Mouse (Mus musculus) cerebellum, adult (tissue): ENCODE data around the gene Rpn2.

Experiments used
- ATAC-seq: cut with Nextera tagmentation; 2 replicates; pipeline ENCODE4 v1.9.2; 2017; ENCODE audit warnings: mild to moderate bottlenecking, moderate library complexity, mixed read lengths; ENCODE audit not compliant: insufficient number of reproducible peaks, low FRiP score, low TSS enrichment

Rpn2 gene

DNA sequence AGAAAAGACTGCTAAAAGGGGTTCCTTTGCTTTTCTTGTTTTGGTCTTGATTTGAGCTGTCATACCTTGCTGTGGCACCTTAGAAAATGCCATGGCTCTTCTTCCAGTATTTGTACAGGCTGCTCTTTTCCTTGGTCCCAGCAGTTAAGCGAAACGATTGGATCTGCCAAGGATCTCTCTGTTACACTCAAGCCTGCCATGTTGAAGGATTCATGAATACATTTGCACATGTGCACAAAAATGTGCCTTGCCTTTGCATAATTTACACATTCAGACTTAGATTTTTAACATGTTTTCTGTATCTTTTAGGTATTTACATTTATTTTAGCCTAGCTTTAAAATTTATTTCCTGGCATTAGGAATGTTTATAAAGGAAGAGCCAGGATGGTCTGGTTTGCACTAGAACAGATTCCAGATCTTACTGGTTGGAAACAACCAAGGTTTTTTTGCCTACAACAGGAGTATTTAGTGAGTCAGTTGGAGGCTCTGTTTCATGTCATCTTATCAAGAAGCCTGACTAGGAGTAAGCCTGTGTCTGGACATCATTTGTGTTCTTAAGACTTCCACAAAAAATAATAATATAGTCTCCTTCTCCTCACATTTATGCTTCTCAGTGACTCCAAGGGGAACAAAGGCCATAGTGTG lies 29.6 kb downstream of the Rpn2 start:
- ATAC-seq, result no peak

DNA sequence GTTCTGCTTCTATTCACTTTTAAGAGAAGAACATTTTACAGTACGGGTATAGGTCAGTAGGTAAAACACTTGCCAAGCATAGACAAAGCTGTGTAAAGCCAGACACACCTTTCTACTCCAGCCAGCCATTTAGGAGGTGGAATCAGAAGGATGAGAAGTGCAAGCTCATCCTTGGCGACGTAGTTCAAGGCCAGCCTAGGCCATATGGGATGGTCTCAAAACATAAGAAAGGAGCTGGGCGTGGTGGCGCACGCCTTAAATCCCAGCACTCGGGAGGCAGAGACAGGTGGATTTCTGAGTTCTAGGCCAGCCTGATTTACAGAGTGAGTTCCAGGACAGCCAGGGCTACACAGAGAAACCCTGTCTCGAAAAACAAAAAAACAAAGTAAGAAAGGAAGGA lies 30.8 kb downstream of the Rpn2 start:
- ATAC-seq, result no peak

DNA sequence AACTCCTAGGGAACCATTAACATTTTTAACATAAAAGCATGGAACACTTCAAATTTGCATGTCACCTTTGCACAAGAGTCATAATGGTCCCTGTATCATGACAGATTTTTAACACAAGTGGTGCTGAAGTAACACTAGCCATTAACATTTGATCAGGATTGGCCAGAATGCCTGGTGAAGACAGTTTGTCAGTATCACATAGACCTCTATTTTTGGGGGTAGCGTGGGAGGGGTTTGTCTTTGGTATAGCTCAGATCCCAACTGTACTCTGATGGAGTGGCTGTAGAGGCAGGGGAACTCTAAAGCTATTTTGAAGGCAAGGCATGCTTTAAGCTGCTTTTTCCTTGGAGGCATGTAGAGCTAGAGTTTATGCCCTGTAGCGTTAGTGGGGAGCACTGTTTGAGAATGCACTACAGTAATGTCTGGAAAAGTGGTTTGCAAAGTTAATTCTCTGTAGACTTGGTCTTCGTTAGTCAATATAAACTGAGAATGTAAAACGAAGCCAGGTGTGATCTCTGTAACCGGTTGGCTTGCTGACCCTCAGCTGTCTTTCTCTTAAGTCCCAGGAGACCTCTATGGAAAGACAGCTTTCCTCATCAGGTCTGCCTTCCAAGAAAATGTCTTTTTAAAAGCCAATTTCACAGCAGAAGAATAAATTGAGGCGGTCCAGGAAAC lies 32.3 kb downstream of the Rpn2 start:
- ATAC-seq, result no peak

DNA sequence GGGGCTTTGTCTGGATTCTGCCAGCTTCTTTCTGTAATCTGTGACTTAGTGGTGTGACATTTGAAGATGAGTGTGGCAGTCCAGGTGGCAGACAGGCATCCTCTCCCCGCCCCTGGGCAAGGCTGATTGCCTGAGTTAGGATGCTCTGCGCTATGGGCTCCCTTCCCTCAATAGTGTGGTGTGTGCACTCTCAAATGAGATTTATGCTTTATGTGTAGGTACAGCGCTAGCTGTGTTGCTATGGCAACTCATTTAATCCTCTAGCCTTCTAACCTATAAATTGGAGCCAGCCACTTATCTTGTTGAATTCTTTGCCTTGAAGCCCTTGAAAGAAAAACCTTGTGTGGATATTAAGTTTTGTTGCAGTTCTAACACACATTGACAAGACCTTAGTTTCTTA lies 34.9 kb downstream of the Rpn2 start:
- no peak for ATAC-seq

DNA sequence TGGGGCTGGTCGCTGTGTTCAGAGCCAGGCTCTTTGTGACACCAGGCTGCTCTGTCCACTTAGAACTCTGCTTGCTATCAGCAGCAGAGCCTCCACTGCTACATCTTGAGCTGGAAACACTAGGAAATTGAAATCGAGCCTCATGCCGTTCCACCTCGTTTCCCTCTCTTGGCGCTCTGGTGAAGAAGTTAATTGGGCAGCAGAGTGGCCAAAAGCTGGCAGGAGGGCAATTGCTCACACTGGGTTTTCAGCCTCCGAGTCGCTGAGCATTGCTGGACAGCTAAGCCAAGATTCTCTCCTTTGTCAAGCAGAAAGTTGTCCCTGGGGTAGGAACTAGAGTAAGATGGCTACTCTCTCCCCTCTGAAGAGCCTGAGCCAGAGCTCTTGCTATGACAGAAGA lies 35.5 kb downstream of the Rpn2 start:
- no peak for ATAC-seq

DNA sequence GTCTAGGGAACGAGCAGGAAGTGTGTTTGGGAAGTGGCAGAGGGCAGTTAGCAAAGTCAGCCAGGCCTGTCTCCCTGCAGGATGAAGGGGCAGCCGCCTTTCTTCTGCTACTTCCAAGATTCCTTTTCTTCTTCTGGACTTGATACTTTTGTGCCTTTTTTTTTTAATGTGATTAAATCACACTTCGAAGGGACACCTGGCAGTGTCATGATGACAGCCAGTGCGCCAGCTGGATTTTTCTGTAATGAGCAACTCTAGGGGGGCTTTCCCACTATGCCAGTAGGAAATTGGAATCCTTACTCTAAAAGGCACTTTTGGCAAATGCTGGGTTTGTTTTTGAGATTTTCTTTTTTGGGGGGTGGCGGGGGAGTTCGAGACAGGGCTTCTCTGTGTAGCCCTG lies 36.7 kb downstream of the Rpn2 start:
- ATAC-seq, result no peak

DNA sequence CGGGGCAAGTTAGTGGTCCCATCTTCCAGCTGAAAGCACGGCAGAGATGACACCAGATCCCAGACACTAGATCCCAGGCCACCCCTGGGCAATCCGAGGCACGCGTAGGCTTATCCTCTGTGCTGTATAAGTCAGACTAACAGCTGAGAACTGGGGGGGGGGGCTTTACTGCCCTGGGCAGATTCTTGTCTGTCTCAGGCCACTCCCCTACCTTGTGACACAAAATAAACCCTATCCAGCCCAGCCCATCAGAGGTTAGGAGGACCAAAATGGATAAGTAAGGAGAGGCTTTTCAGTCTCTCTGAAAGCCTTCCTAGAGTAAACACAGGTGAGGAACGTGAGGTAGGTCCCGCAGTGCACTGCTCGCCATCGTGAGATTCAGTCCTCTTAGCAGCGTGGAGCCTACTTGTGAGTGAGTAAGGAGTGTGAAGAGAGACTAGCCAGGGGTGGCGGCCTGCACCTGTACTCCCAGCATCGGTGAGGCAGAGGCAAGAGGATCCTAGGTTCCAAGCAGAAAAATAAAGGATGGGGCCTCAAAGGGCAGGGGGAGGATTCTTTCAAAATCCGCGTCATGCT lies 37.6 kb downstream of the Rpn2 start:
- no peak for ATAC-seq

DNA sequence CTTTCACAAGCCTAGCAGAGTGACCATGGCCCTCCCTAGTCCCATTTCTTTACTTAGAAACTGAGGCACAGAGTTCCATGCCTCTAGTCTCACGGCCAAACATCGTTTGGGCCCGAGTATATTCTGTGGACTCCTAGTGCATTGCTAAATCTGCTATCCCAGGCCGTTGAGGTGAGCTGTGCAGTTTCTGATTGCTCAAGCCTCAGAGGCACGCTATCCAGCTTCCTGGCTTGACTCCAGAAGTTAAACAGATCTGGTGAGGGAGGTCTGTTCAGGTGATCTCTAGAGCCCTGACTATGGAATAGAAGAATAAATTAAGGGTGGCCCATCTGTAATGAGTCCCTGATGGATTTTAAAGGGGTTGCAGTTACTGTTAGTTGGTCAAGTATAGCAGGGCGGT lies 38.4 kb downstream of the Rpn2 start:
- no peak for ATAC-seq

DNA sequence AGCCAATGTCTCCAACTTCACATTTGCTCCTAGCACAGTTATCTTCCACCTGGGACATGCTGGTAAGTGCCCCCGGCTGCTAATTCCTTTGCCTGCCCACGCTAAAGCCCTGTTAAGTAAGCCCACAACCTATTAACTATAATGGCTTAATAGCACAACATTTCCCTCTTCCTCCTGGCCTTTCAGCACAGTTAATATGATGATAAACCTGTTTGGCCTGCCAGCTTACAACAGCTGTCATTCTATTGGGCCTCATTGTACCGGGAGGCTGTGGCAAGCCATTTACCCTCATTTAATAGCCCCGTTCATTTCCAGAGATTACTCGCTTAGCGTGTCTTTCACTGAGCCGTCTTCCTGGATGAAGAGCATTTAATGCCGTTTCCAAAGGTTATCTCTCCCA lies 41.3 kb downstream of the Rpn2 start:
- no peak for ATAC-seq

DNA sequence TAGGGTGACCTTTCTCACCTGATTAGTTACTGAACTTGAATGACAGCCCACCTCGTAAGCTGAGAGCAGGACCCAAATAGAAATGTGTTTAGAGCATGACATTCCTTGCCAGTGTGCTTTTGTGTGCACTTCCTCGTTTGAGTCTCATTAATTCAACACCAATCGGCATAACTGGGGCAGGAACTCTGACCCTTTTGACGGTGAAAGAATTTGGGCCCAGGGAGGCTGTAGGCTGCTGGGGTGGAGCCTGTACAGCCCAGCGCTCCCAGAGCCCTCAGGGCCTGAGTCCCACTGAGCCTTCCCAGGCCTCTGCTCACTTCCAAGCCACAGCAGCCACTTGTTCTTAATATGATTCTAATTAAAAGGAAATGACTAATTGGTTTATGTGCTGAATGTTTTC lies 42.1 kb downstream of the Rpn2 start:
- no peak for ATAC-seq

DNA sequence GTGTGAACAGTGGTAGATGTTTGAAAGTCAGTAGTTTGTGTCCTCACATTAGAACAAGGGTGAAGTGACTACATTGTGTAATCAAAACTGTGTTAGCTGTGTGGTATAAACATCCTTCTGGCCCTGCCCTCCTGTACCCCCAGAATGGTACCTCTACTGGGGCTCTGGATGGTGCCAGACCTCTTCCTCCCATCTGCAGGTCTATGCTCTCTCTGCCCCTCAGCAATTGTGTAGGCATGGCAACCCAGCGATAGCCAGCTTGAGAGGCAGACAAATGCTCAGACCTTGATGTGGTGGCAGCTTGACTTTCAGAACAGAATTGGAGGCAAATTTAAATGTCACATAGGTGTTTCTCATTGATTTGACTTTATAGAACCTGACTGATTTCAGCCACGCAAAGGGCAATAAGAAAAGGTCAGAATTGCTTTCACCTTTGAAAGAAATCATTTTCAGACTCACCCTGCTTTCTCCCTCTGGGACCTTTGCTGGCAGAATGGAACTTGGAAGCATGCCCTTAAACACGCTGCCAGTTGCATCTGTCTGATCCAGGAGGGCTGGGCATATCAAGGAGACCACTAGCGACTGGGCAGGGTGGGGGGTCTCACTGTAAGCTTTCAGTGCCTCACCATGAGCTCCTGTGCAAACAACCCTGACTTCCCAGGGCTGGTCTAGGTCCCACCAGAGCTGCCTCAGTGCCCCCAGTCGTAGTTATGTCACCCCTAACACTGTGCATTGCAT lies 43.4 kb downstream of the Rpn2 start:
- ATAC-seq, result no peak

DNA sequence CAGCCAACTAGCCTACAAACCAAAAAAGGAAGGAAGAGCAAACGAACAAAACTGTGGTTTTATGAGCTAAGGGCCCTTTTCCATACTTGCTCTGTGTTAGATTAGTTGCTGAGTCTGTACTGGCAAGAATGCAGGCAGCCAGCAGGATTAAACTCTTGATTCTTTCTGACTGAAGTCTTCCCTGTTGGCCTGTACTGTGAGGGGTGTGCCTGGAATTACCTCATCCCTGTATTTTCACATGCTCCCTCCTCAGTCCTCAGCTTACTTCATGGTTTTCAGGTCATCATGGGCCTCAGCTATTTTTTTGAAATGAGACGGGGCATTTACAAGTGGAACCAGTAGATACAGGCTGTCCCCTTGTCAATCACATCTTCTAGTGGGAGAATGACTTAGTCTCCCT lies 46.4 kb downstream of the Rpn2 start:
- ATAC-seq, result no peak

DNA sequence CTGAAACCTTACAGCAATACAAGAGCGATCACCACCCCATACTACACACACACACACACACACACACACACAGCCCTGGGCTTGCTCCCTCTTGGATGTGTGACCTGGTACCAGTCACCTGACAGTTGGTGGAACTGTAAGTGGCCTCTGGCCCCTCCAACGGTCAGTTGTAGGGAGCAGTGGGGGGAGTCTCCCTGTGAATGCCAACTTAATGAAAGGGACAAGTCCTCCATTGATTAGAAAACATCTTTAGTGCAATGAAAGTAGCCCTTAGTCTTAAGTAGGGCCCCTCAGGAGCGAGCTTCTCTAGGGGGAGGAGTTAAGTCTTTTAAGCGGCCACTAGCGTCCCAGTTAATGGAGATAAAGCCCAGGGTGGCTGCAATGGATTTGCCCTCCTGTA lies 49.3 kb downstream of the Rpn2 start:
- no peak for ATAC-seq

DNA sequence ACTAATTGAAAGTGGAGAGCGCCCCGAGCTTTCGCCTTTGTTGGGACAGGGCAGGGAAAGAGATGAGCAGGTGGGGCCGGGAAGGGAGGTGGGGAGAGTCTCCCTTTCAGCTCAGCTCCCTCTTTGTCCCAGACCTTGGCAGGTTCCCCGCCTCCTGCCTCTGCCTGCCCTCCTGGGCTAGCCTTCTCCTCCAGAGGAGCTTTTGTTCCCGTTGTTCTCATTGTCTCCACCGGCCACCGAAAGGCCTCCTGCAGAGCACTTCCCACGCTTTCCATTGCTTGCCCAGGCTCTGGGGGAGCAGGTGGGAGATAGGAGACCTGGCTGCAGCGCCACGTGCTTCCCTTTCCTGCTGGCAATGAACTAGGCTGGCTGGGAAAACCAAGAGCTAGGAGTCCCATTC lies 49.8 kb downstream of the Rpn2 start:
- no peak for ATAC-seq

DNA sequence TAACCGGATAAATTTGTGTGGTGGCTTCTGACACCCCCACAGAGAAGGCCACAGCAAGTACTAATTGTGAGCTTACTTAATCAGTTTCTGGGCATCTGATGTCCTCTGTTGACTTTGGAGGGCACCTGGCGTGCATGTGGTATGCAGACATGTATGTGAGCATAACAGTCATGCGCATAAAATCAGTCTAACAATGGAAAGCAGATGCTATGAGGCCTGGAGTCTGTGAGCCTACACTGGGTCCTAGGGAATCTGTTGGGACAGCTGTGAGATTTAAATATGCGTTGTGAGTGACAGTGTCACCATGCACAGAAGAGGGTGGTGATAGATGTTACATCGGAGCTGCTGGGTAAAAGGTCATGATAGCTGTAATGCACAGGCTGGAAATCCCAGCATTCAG lies 53.2 kb downstream of the Rpn2 start:
- ATAC-seq, result no peak

DNA sequence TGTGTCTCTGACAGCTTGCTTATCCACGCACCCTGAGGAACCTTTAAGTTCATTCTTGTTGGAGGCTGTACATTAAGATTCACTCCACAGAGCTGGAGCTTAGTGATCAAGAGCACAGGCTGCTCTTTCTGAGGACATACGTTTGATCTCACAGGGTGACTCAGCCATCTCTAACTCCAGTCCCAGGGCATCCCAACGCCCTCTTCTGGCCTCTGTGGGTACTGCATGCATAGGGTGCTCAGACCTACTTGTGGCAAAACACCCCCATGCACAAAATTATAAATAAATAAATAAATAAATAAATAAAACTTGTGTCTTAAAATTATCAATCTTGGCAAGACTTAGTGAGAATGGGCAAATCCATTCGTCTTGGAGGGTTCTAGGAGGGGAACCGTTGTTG lies 59.8 kb downstream of the Rpn2 start:
- ATAC-seq, result no peak

DNA sequence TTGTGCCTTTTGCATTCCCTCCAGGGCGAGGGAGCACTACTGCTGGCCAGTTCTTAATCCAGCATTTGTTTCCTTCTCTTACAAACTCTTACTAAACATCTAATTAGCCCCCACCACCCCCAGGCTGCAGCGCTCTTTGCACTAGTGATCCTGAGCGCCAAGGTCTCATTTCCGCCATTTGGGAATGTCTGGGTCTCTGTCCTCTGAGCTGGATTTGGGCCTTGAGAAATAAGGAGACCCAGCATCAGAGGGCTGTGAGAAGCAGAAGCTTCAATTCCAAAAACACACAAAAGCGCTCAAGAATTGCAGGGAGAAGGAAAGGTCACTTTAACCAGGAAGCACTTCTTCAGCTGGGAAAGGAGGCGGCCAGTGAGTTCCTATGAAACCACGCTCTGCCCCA lies 60.7 kb downstream of the Rpn2 start:
- ATAC-seq, result no peak

DNA sequence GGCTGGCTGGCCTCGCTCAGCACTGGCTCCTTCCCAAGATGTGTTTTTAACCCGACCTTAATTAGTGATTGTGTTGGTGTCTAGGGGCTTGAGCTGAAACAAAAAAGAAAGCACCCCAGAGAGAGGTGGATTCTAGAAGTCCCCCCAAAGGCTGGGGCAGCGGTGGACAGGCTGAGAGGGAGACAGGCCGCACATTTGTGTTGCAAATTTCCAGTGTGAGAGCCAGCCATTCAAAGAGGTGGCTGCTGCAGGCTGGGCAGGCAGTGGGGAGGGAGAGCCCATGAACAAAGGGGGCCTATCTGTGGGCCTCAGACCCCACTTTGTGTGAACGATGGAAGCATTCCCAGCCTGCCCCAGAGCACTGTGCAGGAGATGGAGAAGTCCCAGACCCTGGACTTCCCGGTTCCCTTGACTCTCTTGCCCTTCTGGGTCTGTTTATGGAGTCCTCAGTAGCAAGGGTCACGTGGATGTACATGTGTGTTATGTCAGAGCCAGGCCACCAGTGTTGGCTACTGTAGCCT lies 61.5 kb downstream of the Rpn2 start:
- no peak for ATAC-seq

DNA sequence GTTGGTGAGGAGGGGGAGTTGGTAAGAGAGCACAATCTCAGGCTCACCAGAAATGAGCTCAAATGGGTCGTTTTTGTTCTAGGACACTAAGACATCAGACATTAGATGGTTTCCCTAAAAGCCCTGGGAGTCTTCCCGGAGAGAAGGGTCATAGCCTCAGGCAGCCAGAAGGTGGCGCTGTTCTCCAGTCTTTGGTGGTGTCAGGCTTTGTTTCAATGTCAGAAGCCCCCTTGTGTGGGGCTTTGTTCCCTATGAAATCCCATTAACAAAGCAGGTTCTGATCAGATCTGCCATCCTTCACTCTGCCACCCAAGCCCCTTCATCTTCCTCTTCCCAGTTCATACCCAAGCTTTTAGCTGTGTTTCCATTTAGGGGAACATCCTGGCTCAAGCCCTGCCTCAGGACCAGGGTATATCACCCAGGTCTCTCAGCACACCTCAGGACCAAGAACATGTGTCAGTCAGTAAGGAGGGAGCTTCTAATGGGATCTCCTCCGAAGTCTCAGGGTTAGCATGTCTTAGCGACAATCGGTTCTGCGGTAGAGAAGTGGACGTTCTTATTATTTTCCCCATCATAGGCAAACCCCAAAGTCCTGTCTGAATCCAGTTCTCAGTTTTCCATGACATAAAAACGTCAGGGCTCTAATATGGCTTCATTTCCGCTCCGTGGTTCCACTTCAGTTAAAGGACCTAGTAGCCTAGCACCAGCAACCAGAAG lies 62.9 kb downstream of the Rpn2 start:
- no peak for ATAC-seq

DNA sequence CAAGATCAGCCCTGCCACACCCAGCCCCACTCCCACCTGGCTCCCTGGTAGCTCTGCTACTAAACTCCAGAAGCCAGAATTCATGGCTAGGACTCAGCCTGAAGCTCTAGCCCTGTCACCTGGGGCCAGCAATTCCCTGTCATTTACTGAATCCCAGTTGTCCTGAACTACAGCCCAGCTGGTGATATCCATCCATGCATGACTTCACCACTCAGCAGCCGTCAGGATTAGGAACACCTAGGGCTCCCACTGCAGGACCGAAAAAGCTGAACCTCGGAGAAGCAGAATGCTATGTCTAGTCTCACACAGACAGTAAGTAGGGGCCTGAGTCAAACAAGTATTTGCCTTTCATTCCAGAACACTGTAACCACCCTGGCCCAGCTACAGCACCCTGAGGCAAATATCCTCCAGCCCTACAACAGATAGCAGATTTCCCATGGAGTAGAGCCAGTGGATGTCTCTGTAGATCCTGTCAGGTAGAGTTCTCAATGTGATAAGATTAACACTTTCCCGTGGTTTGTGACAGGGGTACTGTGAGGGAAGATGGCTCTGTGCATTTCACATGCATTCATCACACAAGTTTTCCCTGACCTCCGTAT lies 63.6 kb downstream of the Rpn2 start:
- ATAC-seq, result no peak
